Mouse (Mus musculus): ENCODE results near the gene Lhx8. TPM values are rescaled to one million over a fixed set of nuclear protein-coding genes. Genes with fewer than 3 reads are reported as not detected.
A peak's percentile ranks its signal among the peaks of the same experiment; 100 is the strongest.

The Lhx8 gene
- polyA plus RNA-seq, 1 experiment from 2014 or later, result 0.19 TPM

- Histone ChIP-seq H3K4me1 (peaks cover 26% of the 10 kb centered on the region), H3K27me3 (replicated peaks) (peaks cover 79% of the 10 kb centered on the region), H3K9me3 (replicated peaks) (no peaks in the 10 kb centered on the region), H3K27ac (replicated peaks) (no peak overlapping the region), H3K36me3 (no peaks in the 10 kb centered on the region), H3K9ac (replicated peaks) (no peak overlapping the region), H3K4me2 (no peak overlapping the region), H3K4me3 (replicated peaks) (no peak overlapping the region)
- WGBS, result under 1% methylated on average over 15 of the region's 15 CpGs
- ATAC-seq (ENCODE audit: low FRiP score), result no peak
Measured at GRCm38 (mm10) chr3:154332941-154333340, 2.5 kb upstream of the Lhx8 start.

- H3K27me3 ChIP-seq (replicated peaks), result peaks cover 80% of the 10 kb centered on the region
- peak overlapping the region; percentile 7; the same call in 1 of the 2 replicates for H3K4me3 ChIP-seq (replicated peaks)
- no peak overlapping the region for H3K9ac ChIP-seq (replicated peaks)
- WGBS, result under 1% methylated on average over 20 of the region's 20 CpGs
- H3K27ac ChIP-seq (replicated peaks), result no peak overlapping the region
- H3K4me2 ChIP-seq, result peak overlapping the region; percentile 31
- H3K4me1 ChIP-seq, result peaks cover 28% of the 10 kb centered on the region
- H3K9me3 ChIP-seq (replicated peaks), result no peaks in the 10 kb centered on the region
- ATAC-seq (ENCODE audit: low FRiP score), result no peak
- H3K36me3 ChIP-seq, result no peaks in the 10 kb centered on the region
Measured at GRCm38 (mm10) chr3:154332213-154332530, 1.7 kb upstream of the Lhx8 start.

DNA sequence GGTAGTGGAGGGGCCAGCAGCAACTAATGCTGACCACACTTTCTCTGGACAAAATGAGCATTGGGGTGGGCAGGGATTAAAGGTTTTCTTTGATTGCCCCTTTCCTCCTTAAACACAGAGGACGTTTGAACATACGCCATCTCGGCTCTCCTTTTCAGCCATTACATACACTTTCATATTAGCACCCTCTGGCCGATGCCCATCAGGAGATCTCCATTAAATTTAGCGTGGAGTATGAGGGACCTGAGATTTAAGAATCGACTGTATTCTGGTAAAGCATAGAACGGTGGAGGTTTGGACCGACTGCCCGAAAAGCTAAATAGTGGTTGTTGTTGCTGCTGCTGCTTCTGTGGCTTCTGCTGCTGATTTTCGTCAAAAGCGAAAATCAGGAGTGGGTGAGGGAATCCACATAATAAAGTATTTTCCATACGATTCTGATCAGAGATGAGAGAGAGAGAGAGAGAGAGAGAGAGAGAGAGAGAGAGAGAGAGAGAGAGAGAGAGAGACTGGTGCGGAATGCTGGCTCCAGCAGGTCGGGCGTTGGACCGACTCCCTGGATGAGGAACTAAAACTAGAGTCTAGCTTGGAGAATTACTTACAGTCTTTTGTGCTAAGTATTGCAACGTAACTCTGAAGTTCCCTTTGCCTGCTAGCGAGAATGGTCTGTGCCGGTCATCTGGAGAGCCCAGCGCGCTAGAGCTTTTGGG lies 1.2 kb upstream of the Lhx8 start:
- Histone ChIP-seq H3K9me3 (replicated peaks) (no peaks in the 10 kb centered on the region), H3K4me1 (peaks cover 28% of the 10 kb centered on the region), H3K36me3 (no peaks in the 10 kb centered on the region), H3K4me3 (replicated peaks) (peak overlapping the region; percentile 7; the same call in 1 of the 2 replicates), H3K9ac (replicated peaks) (no peak overlapping the region), H3K4me2 (peak overlapping the region; percentile 31), H3K27me3 (replicated peaks) (peaks cover 81% of the 10 kb centered on the region), H3K27ac (replicated peaks) (no peak overlapping the region)
- ATAC-seq (ENCODE audit: low FRiP score), result no peak
- WGBS, result under 1% methylated on average over 21 of the region's 21 CpGs

DNA sequence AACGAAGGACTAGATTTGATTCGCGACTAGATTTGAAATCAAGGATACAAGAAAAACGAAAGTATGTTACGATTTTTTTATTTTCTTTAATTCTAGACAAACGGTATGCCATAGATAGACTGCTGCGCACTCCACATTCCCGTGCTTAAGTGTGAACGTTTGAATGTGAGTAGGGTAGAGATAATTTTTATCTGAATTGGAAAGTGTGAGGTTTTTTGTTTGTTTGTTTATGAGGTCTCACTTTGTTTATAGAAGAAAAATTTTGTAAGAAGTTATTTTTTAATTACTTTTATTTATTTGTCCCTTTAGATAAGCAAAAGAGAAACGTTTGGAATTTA lies 513 bp upstream of the Lhx8 start:
- Histone ChIP-seq H3K27me3 (replicated peaks) (peaks cover 82% of the 10 kb centered on the region), H3K9ac (replicated peaks) (no peak overlapping the region), H3K36me3 (no peaks in the 10 kb centered on the region), H3K4me1 (peaks cover 28% of the 10 kb centered on the region), H3K9me3 (replicated peaks) (no peaks in the 10 kb centered on the region), H3K4me3 (replicated peaks) (no peak overlapping the region), H3K27ac (replicated peaks) (no peak overlapping the region), H3K4me2 (no peak overlapping the region)
- no peak for ATAC-seq (ENCODE audit: low FRiP score)
- WGBS, result under 1% methylated on average over 10 of the region's 10 CpGs

DNA sequence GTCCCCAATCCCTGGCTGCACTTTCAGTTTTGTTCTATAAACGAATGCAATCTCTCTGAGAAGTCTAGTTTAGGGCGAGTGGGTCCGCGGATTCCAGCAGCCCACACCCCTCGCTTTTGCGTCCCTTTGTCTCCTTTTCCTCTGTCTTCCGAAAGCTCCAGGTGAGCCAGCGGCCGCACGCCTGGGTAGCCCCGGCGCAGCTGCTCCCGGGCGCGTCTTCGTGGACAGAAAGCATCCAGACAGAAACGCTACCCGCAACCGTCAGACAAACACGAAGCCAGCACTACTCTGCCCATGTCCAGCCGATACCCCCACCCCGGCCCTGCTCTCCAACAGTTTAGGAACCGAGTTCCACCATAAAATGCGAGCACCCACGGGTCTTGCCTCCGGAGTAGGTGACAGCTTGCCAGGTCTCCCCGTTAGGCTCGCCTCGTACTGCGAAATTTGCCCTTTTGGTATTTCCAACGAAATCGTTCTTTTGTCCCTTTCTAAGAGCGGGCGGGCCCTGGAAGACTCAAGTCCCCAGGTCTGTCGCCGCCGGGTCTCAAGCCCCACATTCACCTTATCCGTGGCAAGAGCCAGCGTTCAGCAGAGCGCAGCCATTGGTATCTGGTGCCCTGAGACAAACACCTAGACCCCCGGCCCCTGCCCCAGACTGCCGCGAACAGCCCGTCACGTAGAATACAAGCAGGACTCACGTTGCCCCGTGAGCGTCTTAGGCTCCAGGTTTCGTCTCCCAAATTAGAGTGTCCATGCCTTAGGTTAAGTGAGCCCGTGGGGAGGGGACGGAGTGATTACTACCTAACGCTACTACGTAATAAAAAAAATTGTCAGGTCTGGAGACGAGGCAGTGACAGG lies 907 bp downstream of the Lhx8 start:
- Histone ChIP-seq H3K4me2 (peak overlapping the region; percentile 31), H3K4me3 (replicated peaks) (peak overlapping the region; percentile 2; the same call in 1 of the 2 replicates), H3K9me3 (replicated peaks) (no peaks in the 10 kb centered on the region), H3K27me3 (replicated peaks) (peaks cover 82% of the 10 kb centered on the region), H3K36me3 (no peaks in the 10 kb centered on the region), H3K27ac (replicated peaks) (no peak overlapping the region), H3K4me1 (peaks cover 28% of the 10 kb centered on the region), H3K9ac (replicated peaks) (no peak overlapping the region)
- ATAC-seq (ENCODE audit: low FRiP score), result no peak
- WGBS, result 1% methylated on average over 54 of the region's 54 CpGs

DNA sequence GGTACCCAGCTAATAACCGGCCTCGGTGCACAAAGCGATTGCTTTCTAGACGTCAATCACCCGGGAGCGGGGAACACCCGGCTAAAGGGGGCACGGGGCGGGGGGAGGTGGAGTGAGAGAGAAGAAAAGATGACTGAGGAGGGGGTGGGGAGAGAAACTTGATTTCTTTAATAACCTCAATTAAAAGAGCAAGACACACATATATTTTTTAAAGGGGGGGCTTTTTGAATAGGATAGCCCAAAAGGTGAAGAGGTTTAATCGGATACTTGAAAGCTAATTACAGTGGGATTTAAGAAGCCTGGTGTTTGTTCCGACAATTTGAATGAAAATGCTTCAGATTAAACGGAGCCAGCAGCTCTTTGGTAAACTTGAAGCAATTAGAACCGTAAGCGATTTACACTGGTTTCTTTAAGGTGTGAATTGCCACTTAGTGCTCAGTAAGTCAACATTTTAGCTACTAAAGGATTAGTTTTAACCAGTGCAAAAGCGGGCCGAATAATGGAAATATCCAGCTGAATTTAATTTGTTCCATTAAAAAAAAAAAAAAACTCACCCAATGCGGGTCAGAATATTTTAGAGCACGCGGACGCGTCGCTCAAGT lies 1.6 kb downstream of the Lhx8 start:
- Histone ChIP-seq H3K4me2 (peak overlapping the region; percentile 78), H3K4me3 (replicated peaks) (peak overlapping the region; percentile 41), H3K27me3 (replicated peaks) (peaks cover 82% of the 10 kb centered on the region), H3K4me1 (peaks cover 28% of the 10 kb centered on the region), H3K27ac (replicated peaks) (no peak overlapping the region), H3K36me3 (no peaks in the 10 kb centered on the region), H3K9ac (replicated peaks) (peak overlapping the region; percentile 17; the same call in 1 of the 2 replicates), H3K9me3 (replicated peaks) (no peaks in the 10 kb centered on the region)
- under 1% methylated on average over 22 of the region's 22 CpGs for whole genome bisulfite sequencing
- ATAC-seq (ENCODE audit: low FRiP score), result no peak

- Histone ChIP-seq H3K9ac (replicated peaks) (peak overlapping the region; percentile 17; the same call in 1 of the 2 replicates), H3K4me2 (peak overlapping the region; percentile 78), H3K27ac (replicated peaks) (no peak overlapping the region), H3K36me3 (no peaks in the 10 kb centered on the region), H3K27me3 (replicated peaks) (peaks cover 79% of the 10 kb centered on the region), H3K4me1 (peaks cover 28% of the 10 kb centered on the region), H3K9me3 (replicated peaks) (no peaks in the 10 kb centered on the region), H3K4me3 (replicated peaks) (peak overlapping the region; percentile 41)
- under 1% methylated on average over 80 of the region's 86 CpGs for WGBS
- ATAC-seq (ENCODE audit: low FRiP score), result peak; percentile 73
Measured at GRCm38 (mm10) chr3:154327883-154328720, 2.4 kb downstream of the Lhx8 start.

DNA sequence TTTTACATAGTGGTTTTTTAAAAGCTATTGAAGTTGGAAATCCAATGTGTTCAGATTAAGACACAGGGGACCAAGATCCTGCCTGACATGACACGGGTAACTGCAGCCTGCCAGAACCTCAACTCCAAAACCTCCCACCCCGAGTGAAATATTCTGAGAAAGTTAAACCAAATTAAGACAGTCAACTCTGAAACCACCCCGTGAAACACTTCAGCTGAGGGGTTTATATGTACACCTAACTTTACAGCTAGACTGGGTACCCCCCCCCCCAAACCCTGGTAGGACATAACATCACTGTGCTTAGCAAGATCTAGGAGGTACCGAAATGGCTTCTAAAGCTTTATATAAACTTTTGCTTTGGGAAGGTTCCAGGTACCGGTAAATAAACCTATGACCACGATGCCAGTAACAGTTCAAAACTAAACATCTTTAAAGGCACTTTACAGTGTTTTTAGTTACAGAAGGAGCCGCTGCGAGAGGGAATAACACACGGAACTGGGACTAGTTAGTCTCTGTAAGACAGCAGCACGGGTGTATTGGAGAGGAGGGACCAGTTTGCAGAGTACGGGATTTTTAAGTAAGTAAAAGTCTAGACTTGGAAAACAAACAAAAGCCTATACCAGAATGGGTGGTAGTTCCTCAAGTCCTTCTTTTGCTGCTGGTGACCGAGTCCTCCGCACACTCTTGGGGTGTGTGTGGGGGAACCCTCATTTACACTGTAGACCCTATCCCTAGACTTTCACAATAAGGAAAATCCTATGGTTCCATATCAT lies 3.2 kb downstream of the Lhx8 start:
- H3K36me3 ChIP-seq, result no peaks in the 10 kb centered on the region
- ATAC-seq (ENCODE audit: low FRiP score), result no peak
- H3K27me3 ChIP-seq (replicated peaks), result peaks cover 78% of the 10 kb centered on the region
- 2% methylated on average over 13 of the region's 13 CpGs for WGBS
- H3K9me3 ChIP-seq (replicated peaks), result no peaks in the 10 kb centered on the region
- no peak overlapping the region for H3K4me2 ChIP-seq
- no peak overlapping the region for H3K4me3 ChIP-seq (replicated peaks)
- no peak overlapping the region for H3K27ac ChIP-seq (replicated peaks)
- H3K9ac ChIP-seq (replicated peaks), result no peak overlapping the region
- peaks cover 27% of the 10 kb centered on the region for H3K4me1 ChIP-seq

- no peak overlapping the region for H3K4me3 ChIP-seq (replicated peaks)
- no peaks in the 10 kb centered on the region for H3K9me3 ChIP-seq (replicated peaks)
- no peaks in the 10 kb centered on the region for H3K36me3 ChIP-seq
- no peak overlapping the region for H3K27ac ChIP-seq (replicated peaks)
- peaks cover 52% of the 10 kb centered on the region for H3K27me3 ChIP-seq (replicated peaks)
- 75% methylated on average over 13 of the region's 13 CpGs for WGBS
- no peak for ATAC-seq (ENCODE audit: low FRiP score)
- no peak overlapping the region for H3K4me2 ChIP-seq
- H3K4me1 ChIP-seq, result no peaks in the 10 kb centered on the region
- H3K9ac ChIP-seq (replicated peaks), result no peak overlapping the region
Measured at GRCm38 (mm10) chr3:154321921-154322574, 8.4 kb downstream of the Lhx8 start.

- ATAC-seq (ENCODE audit: low FRiP score), result no peak
- no peaks in the 10 kb centered on the region for H3K36me3 ChIP-seq
- H3K4me3 ChIP-seq (replicated peaks), result no peak overlapping the region
- no peak overlapping the region for H3K9ac ChIP-seq (replicated peaks)
- no peak overlapping the region for H3K4me2 ChIP-seq
- no peak overlapping the region for H3K27ac ChIP-seq (replicated peaks)
- no peaks in the 10 kb centered on the region for H3K9me3 ChIP-seq (replicated peaks)
- 28% methylated on average over 5 of the region's 5 CpGs for WGBS
- peaks cover 13% of the 10 kb centered on the region for H3K27me3 ChIP-seq (replicated peaks)
- no peaks in the 10 kb centered on the region for H3K4me1 ChIP-seq
Measured at GRCm38 (mm10) chr3:154317651-154318248, 12.7 kb downstream of the Lhx8 start.
